Mouse (Mus musculus): ENCODE measurements around the gene Acvr2a.

The Acvr2a gene

GRCm38 (mm10) chr2:48895186-48895585 lies 81.3 kb downstream of the Acvr2a start:
- WGBS = 91% methylated on average over 3 of the region's 3 CpGs

DNA sequence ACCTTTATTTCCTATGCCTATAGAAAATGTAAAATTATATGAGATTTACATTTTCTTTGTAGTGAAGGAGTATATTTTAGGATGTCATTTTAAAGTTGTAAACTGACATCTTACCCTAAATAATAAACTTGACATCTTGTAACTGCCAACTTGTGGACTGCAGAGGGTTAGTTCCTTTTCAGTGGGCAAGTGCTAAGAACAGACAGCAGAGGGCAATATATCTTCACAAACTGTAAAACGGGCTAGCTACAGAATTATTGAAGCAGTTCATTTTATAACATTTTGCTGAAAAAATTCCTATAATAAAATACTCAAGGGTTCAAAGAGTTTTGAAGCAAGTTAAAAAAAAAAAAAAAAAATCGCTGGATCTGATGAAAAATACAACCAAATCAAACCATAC lies 95.0 kb downstream of the Acvr2a start:
- WGBS = 31% methylated on average over 2 of the region's 2 CpGs

DNA sequence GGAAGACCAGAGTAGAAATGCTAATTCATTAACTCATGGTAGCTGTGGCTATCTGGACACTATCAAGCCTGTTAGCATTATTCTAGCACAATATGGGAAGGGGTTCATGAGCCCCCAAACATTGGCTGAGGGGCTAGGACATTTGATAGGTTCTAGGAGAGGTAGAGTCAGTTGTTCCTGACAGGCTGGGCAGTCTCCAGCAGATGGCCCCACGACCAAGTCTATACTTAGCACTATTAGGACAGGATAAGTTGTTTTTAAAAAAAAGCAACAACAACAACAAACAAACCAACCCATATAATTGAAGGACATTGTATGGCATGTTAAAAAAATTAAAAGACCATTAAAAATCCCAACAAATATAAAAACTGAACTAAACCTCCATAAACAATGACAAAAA lies 100.3 kb downstream of the Acvr2a start:
- 49% methylated on average over 1 of the region's 1 CpGs for WGBS

GRCm38 (mm10) chr2:48935058-48935457 lies 121.1 kb downstream of the Acvr2a start:
- WGBS = 60% methylated on average over 2 of the region's 2 CpGs

GRCm38 (mm10) chr2:48947761-48948160 lies 133.9 kb downstream of the Acvr2a start:
- 55% methylated on average over 3 of the region's 3 CpGs for WGBS

DNA sequence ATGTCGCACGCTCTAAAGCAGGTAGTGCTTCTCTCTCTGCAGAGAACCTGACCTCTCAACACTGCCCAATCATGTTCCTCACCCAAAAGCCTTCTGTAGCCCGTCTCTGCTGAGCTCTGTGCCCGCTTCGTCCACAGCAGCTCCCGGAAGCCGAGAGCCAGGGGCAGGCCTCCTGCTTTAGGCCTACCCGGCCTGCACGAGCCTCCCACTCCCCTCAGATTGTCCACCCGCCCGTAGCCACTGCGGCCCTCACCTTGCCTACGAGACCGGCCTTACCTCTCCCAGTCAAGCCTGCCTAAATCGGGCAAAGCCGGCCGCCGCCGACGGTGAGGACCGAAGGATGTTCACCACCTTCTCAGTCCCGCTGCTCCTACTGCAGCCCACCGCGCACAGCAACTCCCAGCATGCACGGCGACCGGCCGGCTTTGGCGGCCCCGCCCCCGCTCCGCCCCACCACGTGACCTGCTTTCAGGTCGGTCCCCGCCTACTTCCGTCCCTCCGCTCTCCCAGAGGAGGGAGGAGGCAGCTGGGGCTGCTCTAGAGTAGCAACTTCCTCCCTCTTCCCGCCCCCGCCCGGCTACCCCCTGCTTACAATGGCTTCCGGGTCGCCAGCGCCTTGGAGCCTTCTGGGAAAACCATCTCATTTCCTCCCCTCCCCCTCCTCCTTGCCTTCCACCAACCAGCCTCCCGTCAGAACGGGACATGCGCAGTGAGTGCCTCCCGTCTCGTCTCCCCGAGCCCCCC lies 135.1 kb downstream of the Acvr2a start, which contains the start of gene Mbd5:
Mbd5 (plus strand) TSS at position 668 of the 744 bp plus-strand sequence.
- under 1% methylated on average over 48 of the region's 49 CpGs for WGBS

GRCm38 (mm10) chr2:48949743-48950251 lies 135.9 kb downstream of the Acvr2a start:
- WGBS = 1% methylated on average over 9 of the region's 9 CpGs

DNA sequence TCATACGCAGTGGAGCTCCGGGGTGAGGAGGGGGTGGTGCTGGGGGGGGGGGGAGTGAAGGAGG lies 136.2 kb downstream of the Acvr2a start, which contains the start of gene Orc4:
Orc4 (minus strand) TSS at position 26 of the 64 bp plus-strand sequence.
- 0% methylated on average over 2 of the region's 2 CpGs for WGBS

DNA sequence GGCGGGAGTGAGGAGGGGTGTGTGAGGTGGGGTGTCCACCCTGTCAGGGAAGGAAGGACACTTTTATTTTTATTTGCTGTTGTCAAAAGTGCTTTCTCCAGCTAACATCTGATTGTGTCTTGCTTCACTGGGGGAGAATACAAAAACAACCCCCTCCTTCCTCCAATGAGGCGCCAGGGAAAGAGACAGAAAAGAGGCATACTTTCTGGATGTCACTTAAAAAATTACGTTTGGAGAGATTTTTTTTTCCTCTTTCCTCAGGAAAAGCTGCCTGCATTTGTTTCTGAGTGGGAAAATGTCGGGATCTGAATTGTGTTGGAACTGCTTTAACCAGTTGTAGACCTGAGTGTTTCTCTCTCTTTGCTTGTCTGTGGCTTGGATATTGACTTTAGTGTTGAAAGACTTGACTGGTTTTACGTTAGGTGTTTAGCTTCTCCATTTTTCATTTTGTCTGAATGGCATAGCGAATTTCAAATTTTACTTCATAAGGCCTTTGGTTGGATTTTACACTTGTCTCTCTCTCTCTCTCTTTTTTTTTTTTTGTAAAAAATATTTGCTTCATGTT lies 136.5 kb downstream of the Acvr2a start:
- 5% methylated on average over 5 of the region's 6 CpGs for WGBS
